Mouse (Mus musculus): Measurements from ENCODE around the gene Hs2st1.

Hs2st1 gene

GRCm38 (mm10) chr3:144428514-144429431 lies 141.2 kb downstream of the Hs2st1 start:
- in situ Hi-C loops (cut with MboI; ENCODE audit: low pct_unique_long_range_greater_than_20kb in 1 of 2, low sequenced_read_pairs in 2 of 2, unreplicated experiment in 1 of 2): no loop called here

- in situ Hi-C loops (cut with MboI; ENCODE audit: low pct_unique_long_range_greater_than_20kb in 1 of 2, low sequenced_read_pairs in 2 of 2, unreplicated experiment in 1 of 2): no loop called here
Observed at GRCm38 (mm10) chr3:144425041-144425448, 144.9 kb downstream of the Hs2st1 start.

GRCm38 (mm10) chr3:144421404-144422180 lies 148.4 kb downstream of the Hs2st1 start:
- in situ Hi-C loops (cut with MboI; ENCODE audit: low pct_unique_long_range_greater_than_20kb in 1 of 2, low sequenced_read_pairs in 2 of 2, unreplicated experiment in 1 of 2): no loop called here

GRCm38 (mm10) chr3:144413821-144414220 lies 156.2 kb downstream of the Hs2st1 start:
- in situ Hi-C loops (cut with MboI; ENCODE audit: low pct_unique_long_range_greater_than_20kb in 1 of 2, low sequenced_read_pairs in 2 of 2, unreplicated experiment in 1 of 2): no loop called here

- in situ Hi-C loops (cut with MboI; ENCODE audit: low pct_unique_long_range_greater_than_20kb in 1 of 2, low sequenced_read_pairs in 2 of 2, unreplicated experiment in 1 of 2): no loop called here
Observed at GRCm38 (mm10) chr3:144412538-144413272, 157.3 kb downstream of the Hs2st1 start.

GRCm38 (mm10) chr3:144411650-144412278 lies 158.2 kb downstream of the Hs2st1 start:
- in situ Hi-C loops (cut with MboI; ENCODE audit: low pct_unique_long_range_greater_than_20kb in 1 of 2, low sequenced_read_pairs in 2 of 2, unreplicated experiment in 1 of 2): no loop called here

- in situ Hi-C loops (cut with MboI; ENCODE audit: low pct_unique_long_range_greater_than_20kb in 1 of 2, low sequenced_read_pairs in 2 of 2, unreplicated experiment in 1 of 2): no loop called here
Observed at GRCm38 (mm10) chr3:144411051-144411542, 158.9 kb downstream of the Hs2st1 start.

- in situ Hi-C loops (cut with MboI; ENCODE audit: low pct_unique_long_range_greater_than_20kb in 1 of 2, low sequenced_read_pairs in 2 of 2, unreplicated experiment in 1 of 2): no loop called here
Observed at GRCm38 (mm10) chr3:144408953-144409352, 161.0 kb downstream of the Hs2st1 start.

GRCm38 (mm10) chr3:144405331-144405730 lies 164.7 kb downstream of the Hs2st1 start:
- in situ Hi-C loops (cut with MboI; ENCODE audit: low pct_unique_long_range_greater_than_20kb in 1 of 2, low sequenced_read_pairs in 2 of 2, unreplicated experiment in 1 of 2): no loop called here

- in situ Hi-C loops (cut with MboI; ENCODE audit: low pct_unique_long_range_greater_than_20kb in 1 of 2, low sequenced_read_pairs in 2 of 2, unreplicated experiment in 1 of 2): no loop called here
Observed at GRCm38 (mm10) chr3:144401292-144401691, 168.7 kb downstream of the Hs2st1 start.

GRCm38 (mm10) chr3:144400870-144401269 lies 169.1 kb downstream of the Hs2st1 start:
- in situ Hi-C loops (cut with MboI; ENCODE audit: low pct_unique_long_range_greater_than_20kb in 1 of 2, low sequenced_read_pairs in 2 of 2, unreplicated experiment in 1 of 2): no loop called here

- in situ Hi-C loops (cut with MboI; ENCODE audit: low pct_unique_long_range_greater_than_20kb in 1 of 2, low sequenced_read_pairs in 2 of 2, unreplicated experiment in 1 of 2): no loop called here
Observed at GRCm38 (mm10) chr3:144400374-144400773, 169.6 kb downstream of the Hs2st1 start.

GRCm38 (mm10) chr3:144399358-144400096 lies 170.5 kb downstream of the Hs2st1 start:
- in situ Hi-C loops (cut with MboI; ENCODE audit: low pct_unique_long_range_greater_than_20kb in 1 of 2, low sequenced_read_pairs in 2 of 2, unreplicated experiment in 1 of 2): no loop called here

GRCm38 (mm10) chr3:144398166-144398565 lies 171.8 kb downstream of the Hs2st1 start:
- in situ Hi-C loops (cut with MboI; ENCODE audit: low pct_unique_long_range_greater_than_20kb in 1 of 2, low sequenced_read_pairs in 2 of 2, unreplicated experiment in 1 of 2): no loop called here

GRCm38 (mm10) chr3:144396478-144396877 lies 173.5 kb downstream of the Hs2st1 start:
- in situ Hi-C loops (cut with MboI; ENCODE audit: low pct_unique_long_range_greater_than_20kb in 1 of 2, low sequenced_read_pairs in 2 of 2, unreplicated experiment in 1 of 2): no loop called here

- in situ Hi-C loops (cut with MboI; ENCODE audit: low pct_unique_long_range_greater_than_20kb in 1 of 2, low sequenced_read_pairs in 2 of 2, unreplicated experiment in 1 of 2): no loop called here
Observed at GRCm38 (mm10) chr3:144394454-144394943, 175.5 kb downstream of the Hs2st1 start.

GRCm38 (mm10) chr3:144386446-144386845 lies 183.5 kb downstream of the Hs2st1 start:
- in situ Hi-C loops (cut with MboI; ENCODE audit: low pct_unique_long_range_greater_than_20kb in 1 of 2, low sequenced_read_pairs in 2 of 2, unreplicated experiment in 1 of 2): no loop called here
